Mouse (Mus musculus) frontal cortex, postnatal 10 days (tissue): ENCODE data around the gene Scnn1a.

Experiments used
- DNase-seq, 2 experiments: peaks; one replicate each; pipeline ENCODE4 v3.0.0; 2022; ENCODE audit warnings: low spot score in 2 of 2, mixed read lengths in 1 of 2

The Scnn1a gene

DNA sequence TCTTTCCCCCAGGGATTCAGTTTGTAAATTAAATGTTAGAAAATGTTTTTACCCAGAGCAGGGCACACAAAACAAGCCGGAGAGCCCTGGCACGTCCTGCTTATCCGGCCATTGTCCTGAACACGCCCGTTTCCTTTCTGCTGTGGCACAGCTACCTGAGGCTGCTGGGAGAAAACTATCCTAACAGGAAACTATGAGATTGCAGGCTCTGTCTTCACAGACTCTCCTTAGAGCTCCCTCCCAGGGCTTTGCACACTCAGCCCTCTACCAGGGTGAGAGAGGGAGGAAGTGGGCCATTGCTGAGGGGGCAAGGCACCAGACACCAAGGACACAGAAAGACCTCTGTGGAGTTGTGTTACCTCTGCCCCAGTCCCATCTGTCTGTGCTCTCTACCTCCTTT is 19.8 kb downstream of the Scnn1a start:
- no peak for DNase-seq

DNA sequence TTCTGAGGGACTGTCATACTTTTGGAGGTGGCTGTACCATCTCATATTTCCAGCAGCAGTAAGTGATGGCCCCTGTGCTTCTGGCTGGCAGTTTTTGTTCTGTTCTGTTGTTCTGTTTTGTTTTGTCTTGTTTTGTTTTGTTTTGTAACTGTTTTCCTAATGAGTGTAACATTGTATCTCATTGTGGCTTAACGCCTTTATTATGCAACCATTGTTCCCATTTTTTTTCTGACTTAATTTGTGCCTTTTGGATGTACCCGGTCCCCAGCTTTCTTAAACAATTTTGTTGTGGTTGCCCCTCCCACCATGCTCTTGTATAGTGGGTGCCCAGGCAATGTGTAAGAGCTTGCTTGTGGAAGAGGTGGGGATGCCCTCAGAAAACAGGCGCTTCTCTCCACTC is 21.7 kb downstream of the Scnn1a start:
- DNase-seq: no peak

DNA sequence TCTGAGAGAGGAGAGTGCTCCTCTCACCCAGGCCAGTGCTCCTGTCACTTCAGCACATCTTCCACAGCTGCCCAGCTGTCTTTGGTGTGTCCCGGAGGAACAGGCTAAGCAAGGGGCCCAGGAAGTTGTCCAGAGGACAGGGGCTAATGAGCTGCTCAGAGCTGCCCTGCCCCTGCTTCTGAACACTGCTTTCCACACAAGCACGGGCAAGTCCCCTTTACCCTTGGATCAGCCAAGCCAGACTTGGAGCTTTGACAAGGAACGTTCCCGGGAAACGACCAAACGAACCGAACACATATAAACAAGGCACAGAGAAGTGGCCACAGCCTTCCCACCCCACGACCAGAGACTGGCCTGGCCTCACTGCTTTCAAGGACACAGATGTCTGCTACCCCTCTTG is 23.6 kb downstream of the Scnn1a start:
- DNase-seq: no peak

DNA sequence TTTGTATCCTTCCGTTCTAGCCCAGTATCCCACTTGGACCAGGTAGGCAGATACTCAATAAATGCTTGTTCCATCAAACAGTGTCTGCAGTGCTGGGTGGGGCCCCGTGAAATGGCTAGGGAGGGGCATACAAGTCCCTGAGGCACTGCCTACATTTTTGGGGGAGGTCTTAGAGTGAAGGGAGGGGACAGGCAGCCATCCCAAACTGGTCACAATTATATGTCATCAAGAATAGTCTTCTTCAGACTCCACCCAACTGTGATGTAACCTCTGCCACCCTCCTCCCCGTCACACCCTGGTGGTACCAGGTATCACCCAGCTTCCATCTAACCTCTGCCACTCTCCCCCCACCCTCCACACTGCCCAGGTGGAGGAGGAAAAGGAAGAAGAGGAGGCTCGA is 24.4 kb downstream of the Scnn1a start:
- DNase-seq: no peak

DNA sequence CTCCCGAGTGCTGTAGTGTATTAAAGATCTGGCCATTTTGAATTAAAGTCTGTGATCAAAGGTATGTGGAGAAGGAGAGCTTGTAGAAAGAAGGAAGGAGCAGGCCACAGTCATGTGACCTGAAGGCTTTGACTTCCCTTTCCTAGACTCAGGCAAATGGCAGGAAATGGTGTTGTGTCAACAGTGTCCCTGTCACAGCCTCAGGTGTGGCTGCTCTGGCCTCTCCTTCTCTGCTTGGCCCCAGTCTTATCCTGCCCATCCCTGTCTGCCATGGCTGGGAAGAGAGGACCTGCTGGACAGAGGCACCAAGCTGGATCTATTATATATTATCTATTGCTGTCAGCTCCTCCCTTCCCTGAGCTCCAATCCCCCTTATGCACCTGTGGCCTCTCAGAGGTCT is 25.2 kb downstream of the Scnn1a start:
- DNase-seq: no peak

DNA sequence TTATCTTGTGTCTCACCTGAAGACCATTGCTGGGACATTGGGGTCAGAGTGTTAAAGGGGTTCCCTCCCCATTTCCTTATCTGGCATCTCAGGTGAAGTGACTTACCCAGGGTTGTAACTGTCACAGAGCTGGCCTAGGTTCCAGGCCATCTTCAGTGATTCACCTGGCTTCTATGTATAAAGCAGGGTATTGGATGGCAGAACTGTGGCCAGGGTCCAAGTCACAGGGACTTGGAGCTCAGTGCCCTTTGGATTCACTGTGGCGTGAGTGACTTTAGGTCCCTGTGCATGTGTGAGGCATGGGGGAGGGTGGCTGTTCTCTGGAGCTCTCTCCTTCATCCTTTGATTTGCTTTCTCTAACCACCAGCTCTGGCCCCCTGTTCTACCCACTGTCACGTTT is 25.6 kb downstream of the Scnn1a start:
- no peak for DNase-seq

DNA sequence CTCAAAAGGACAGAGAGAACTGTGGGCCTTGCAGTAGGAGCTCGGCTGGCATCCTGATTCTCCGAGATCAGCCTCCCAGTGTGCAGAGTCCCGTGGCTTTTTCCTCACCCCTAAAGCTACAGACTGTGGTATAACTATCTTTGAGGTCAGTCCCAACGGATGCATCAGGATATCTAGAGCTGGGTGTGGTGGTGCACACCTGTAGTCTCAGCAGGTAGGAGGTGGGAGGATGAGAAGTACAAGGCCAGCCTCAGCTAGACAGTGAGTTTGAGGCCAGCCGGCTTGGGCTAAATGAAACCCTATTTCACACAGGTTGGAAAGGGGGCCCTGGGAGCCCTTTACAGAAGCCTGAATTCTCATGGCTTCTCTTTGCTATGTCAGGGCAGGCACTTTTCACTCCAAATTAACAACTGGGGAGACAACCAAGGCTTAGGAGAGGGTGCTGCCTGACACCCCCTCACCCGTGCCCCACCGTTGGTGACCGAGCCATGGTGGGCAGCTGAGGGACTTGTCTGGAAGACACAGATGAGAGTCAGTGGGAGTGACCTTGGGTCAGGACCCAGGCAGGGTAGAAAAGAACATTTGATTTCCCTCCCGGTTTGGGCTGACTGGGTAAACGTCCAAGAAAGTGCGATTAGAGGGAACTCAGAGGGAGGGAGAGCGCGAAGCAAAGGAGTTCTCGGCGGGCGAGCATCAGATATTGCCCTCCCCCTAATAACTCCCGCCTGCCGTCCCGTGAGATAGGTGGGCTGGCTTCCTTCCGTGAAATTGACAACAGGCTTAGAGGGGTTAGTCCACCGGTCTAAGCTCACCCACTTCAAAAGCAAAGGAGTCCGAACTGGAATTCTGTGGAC is 28.5 kb downstream of the Scnn1a start, which contains the start of gene Tnfrsf1a:
Gene Tnfrsf1a (plus strand): TSS at position 642 of the 854 bp plus-strand sequence.
- no peak for DNase-seq

DNA sequence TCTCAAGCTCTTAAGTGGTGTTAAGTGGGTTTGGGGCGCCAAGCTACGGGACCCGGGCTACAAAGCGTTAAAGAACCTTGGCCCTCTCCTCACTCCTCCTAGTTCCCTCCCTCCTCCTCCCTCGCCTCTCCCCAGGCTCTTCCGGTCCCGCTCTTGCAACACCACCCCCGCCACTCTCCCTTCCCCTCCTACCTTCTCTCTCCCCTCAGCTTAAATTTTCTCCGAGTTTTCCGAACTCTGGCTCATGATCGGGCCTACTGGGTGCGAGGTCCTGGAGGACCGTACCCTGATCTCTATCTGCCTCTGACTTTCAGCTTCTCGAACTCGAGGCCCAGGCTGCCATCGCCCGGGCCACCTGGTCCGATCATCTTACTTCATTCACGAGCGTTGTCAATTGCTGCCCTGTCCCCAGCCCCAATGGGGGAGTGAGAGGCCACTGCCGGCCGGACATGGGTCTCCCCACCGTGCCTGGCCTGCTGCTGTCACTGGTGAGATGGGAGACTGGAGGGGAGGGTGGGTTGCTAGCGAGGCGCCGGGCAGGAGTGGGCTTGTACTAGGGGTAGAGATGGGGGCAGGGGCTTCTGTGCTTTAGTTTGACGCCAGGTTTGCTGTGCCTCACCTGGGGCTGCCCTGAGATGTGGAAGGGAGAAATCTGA is 29.2 kb downstream of the Scnn1a start:
- no peak for DNase-seq

DNA sequence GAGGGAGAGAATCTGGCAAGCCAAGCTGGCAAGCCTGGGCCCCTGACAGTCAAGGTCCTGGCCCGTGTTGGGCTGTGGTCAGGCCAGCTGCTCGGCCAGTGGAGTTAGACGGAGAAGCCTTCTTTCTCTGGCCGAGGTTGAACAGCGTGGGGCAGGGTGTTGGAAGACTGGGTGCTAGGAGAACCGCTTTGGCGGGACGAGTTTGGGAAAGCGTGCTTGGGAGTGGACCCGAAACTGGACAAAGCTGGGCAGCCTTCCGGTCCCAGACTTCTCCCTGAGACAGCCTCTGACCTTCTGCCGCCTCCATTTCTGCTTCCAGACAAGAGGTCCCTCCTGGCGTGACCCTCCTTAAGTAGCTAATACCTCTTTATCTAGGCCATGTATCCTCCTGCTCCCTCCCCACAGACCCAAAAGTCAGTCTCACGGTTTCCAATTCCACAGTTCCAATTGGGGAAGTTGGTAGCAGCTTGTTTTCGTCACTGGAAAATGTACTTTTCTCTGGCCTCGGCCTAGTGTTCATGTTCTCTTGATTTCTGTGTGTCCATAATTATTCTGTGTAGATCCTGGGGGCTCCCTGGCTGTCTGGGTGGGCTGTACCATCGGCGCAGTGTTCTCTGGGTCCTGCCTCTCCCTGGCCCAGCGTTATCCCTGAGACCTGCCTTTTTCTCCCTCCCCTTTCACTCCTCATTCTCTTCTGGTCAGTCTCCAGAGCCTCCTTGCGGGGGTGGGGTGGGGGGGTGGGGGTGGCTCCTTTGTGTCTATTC is 30.0 kb downstream of the Scnn1a start:
- no peak for DNase-seq

DNA sequence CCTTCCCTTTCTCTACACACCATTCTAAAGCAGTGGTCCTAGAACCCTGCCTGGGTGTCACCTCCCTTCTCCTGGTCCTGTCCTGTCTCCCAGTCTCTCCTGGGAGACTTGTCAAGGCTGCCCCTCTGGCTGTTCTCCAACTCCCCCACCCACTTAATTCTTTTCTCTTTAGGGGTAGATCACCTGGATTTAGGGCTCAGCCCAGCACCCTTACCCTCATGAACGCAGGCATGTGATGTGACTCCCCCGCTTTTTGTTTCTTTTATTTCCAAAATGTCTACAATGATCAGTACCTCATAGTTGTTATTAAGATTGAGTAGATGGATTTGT is 30.5 kb downstream of the Scnn1a start:
- DNase-seq: no peak

DNA sequence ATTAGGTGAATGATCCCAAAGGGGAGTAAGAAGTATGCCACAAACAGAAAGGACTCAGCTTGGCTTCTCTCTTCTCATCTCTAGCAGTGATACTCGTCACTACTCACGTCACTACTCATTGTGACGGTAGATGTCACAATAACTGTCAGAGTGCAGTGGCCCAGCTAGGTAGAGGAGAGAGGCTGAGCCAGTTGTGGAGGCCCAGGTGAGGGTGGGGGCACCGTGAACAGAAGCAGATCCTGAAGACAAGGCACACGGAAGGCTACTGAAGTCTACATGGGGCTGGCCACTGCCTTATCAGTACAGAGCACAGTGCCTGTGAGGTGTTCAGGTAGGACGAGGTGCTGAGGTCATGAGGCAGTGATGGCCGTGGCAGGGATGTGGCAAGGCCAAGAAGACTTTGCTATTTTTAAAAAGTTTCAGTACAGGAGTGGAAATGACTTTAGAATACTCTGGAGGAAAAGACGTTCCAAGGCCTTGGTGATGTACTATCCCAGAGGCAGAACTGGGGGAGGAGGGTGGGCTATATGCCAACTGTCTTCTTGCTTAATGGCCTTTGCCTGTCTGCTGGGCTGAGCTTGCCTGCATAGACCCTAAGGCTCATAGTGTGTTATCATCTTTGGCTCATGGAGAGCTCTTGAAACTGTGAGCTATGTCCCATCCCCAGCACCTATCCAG is 31.0 kb downstream of the Scnn1a start:
- DNase-seq: no peak

DNA sequence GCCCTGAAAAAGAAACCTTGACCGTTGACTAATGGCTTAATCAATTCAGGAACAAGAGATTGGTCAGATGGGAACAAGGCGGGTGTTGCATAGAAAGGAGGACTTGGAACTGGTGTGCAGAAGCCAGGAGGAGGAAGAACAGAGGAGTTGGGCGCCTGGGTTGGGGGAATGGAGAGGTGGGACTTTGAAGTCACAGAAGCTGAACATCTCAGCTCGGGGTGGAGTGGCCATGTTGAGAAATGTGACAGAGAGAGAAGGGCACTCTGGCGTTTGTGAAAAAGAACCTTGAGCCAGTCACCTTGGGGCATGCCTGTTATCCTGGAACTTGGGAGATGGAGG is 31.6 kb downstream of the Scnn1a start:
- no peak for DNase-seq

DNA sequence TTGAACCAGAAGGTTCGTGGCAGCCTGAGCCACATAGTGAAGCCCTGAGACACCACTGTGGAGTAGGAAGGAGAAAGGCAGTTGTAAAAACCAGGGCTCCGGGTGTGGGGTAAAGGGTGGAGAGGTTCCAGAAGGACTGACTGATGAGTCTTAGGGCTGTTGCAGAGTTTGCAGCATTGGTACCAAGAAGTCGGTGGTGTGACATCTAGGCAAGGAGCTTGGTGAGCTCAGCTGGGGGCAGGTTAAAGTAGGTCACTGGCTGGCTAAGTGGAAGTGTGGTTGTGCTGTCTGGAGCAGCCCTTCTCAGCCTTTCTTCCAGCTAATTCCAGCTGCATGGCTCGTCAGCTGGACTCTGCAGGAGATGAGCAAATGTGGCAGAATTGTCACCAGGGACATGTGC is 32.4 kb downstream of the Scnn1a start:
- no peak for DNase-seq

DNA sequence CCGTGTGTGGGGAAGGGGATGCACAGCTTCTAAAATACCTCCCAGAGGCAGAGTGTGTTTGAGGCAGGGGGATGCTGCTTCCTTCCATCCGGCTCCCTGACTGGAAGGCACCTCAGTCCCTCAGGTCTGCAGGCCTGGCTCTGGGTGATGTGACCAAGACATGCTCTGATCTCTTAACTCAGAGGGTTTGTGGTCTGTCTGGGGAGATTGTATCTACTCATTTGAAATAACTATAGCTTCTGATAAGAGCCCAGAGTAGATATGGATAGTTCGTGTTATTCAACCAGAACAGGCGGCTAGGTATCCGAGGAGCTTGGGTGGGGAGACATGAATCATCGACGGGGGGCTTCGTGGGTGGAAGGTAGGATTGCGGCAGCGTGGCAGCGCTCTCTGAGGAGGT is 32.8 kb downstream of the Scnn1a start:
- no peak for DNase-seq

DNA sequence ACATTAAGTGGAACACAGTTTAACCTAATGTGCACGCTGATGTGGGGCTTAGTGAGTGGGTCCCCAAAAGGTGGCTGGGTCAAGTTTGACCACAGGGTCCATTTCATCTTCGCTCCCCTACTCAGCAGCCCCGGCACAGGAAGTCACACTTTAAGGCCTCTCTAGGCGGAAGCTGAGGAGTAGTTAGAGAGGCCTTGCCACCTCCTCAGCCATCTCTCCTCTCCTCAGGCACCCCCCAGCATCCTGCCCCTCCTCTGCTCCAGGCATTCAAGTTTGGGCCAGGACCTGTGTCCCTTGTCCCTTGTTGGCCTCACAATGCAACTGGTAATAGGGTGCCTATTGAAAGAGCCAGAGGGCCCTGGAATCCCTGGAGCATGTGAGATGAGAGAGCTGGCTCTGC is 33.2 kb downstream of the Scnn1a start:
- no peak for DNase-seq

DNA sequence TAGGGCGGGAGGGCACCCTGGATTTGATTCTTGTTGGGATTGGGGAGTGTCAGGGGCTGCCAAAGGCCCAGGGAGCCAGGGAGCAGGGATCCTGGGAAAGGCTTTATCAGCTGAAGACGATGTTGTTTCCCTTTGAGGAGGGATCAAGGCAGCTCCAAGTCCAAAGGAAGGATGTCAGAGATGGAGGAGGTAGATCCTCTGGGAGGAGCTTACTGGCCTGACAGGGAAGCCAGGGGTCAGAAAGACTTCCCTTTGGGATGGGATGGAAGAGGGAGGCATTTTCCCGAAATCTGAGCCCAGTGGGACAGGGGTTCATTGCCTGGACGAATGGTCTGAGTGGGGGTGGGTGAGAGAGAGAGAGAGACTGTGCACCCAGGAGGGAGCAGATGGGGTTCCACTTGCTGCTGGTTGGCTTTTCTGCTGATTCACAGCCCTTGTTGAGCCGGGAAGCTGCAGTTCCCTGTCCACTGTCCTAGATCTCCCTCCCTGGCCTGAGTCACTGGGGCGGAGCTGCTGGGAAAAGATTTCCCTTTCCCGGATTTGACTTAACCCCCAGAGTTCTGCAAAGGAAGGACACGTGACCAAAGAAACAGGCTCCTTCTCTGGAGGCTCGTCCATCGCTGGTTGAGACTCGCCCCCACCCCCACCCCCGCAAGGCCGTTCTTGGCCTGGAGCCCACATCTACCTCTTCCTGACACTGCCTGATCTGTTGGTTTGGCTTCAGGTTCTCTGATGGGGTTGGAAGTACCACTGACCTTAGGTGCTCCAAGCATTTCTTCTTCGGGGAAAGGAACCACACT is 34.1 kb downstream of the Scnn1a start:
- no peak for DNase-seq

DNA sequence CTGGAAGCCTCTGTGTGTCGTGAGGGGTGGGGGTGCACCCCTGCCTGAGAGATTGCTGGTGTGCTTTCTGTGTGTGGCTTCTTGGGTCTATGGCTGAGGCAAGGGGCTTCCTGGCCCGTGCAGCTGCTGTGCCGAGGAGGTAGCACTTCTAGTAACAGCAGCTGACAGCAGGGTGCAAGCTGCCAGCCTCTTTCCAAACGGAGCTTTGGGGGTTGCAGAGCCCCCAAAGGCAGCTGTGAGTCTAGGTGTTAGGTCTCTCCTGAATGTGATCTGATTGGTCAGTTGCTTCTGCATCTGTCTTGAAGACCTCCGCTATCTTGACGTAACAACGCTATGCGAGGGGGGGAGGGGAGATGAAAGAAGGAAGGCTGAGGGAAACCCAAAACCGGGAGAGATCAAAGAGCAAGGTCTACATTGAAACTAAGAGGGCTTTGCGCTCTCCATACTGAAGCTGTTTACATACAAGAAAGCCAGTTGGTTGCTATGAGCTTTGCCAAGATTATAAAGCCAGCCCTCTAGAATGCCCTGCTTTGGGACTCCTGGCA is 34.8 kb downstream of the Scnn1a start:
- no peak for DNase-seq

DNA sequence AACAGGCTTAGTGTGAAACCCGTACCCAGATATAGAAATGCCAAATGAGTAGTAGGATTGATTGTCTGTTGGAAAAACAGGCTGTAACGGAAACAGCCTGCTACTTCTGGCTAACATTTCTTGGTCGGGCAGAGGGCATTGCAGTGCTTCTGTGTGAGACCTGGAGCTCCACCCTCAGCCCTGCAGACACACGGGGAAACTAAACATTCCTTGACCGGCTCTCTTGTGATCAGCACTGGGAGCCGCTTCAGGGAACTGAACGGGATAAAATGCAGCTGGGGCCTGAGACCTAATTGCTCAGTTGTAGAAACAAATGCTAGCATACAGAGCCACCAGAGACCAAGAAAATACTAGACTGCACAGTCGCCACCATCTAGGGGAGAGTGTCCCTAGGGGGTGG is 35.8 kb downstream of the Scnn1a start:
- DNase-seq: no peak

DNA sequence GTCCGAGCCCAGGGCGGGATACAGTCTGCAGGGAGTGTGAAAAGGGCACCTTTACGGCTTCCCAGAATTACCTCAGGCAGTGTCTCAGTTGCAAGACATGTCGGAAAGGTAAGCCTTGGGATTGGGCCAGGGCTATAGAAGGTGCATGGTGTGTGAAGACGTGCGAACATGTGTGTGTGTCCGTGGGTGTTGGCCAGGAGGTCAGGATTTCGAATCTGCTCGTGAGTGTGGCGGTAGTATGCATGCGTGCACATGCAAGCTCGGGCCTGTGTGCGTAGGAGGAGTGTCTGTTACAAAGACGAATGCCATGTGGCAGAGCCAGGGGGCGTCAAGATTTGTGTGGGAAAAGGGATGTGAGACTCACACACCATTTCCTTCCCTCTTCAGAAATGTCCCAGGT is 36.9 kb downstream of the Scnn1a start:
- DNase-seq: no peak

DNA sequence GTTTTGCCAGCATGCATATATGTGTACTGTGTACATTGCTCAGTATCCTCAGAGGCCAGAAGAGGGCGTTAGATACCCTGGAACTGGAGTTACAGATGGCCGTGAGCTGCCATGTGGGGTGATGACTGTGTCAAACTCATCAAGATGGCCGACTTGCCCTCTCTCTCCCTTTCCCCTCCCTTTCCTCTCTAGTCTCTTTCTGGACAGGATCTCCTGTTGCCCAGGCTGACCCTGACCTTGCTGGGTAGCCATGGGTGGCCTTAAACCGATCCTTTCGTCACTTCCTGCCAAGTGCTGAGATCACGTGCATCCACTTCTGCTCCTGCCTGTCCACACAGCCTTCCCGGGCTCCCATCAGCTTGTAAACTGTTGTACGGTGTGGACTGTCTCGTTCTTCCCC is 39.5 kb downstream of the Scnn1a start:
- no peak for DNase-seq

DNA sequence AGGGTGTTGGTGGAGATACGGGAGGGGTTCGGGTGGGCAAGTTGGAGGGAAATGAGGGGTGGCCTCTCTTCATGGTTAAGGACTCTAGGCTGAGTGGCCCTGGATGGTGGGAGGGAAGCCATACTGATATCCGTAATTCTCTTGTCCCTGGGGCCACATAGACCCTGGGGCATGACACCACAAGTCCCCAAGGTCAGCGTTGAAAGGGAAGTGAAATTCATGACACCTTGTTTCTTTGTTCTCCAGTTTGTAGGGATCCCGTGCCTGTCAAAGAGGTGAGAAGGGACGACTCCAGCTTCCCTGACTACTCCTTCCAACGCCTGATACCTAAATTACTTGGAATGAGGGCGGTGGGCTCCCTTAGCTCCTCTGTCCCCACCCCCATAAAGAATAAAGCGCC is 40.4 kb downstream of the Scnn1a start:
- no peak for DNase-seq
